Mouse (Mus musculus): Measurements from ENCODE around the gene Atp4a. TPM values are rescaled to one million over a fixed set of nuclear protein-coding genes. Genes with fewer than 3 reads are reported as not detected.
A peak's percentile ranks its signal among the peaks of the same experiment; 100 is the strongest.
"Not testable (repeated sequence)": the region's sequence is repeated elsewhere in the genome, so short reads cannot be mapped to it uniquely, and the experiment has no call there.

The Atp4a gene
- polyA plus RNA-seq, 1 experiment from 2014 or later: 1.8 TPM

DNA sequence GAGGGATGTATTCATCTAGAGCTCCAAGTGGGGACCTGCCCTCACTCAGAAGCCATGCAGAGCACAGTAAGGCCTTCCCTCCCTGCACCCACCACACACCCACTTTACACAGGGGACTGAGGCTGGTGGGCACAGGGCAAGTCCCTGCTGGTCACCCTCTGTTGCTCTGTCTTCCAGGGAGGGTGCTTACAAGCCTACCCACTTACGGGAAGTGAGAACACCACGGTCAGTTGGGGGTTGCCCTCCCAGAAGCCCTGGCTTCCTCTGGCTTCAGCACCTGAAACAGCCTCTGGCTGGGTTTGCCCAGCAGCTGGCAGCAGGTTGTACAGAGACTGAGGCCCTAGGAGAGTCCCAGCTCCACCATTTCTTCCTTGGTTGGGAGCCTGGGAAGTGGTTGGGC is 30.6 kb downstream of the Atp4a start:
- H3K4me3 ChIP-seq (replicated peaks); H3K27ac ChIP-seq; H3K4me1 ChIP-seq; H3K36me3 ChIP-seq (replicated peaks); ATAC-seq (ENCODE audit: low FRiP score); H3K9ac ChIP-seq; H3K27me3 ChIP-seq; H3K9me3 ChIP-seq; H3K4me2 ChIP-seq: not testable (repeated sequence)
- WGBS: 94% methylated on average over 2 of the region's 2 CpGs

DNA sequence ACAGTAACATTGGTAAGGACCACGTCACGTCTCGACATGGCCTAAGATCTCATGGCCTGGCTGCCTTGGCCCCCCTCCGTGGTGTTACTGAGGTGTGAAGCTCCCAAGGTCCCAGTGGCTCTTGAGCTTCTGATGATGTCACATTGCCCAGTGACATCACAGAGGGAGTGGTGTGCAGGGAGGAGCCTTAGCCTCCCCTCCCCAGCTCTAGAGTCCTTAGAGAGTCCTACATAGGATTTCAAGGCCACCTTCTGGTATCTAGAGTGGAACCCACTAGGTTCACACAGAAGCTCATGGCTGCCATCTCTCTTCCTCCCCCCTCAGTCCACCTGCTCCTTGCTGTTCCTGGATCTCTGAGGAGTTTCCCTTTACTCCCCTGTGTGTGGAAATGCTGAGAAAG is 31.6 kb downstream of the Atp4a start, which contains the start of gene Gapdhs:
Gapdhs (minus strand) TSS at position 65 of the 400 bp plus-strand sequence.
- H3K9ac ChIP-seq; ATAC-seq (ENCODE audit: low FRiP score); H3K4me3 ChIP-seq (replicated peaks); H3K27ac ChIP-seq; H3K4me1 ChIP-seq; H3K4me2 ChIP-seq; H3K27me3 ChIP-seq; H3K9me3 ChIP-seq; H3K36me3 ChIP-seq (replicated peaks): not testable (repeated sequence)
- 82% methylated on average over 4 of the region's 4 CpGs for WGBS

DNA sequence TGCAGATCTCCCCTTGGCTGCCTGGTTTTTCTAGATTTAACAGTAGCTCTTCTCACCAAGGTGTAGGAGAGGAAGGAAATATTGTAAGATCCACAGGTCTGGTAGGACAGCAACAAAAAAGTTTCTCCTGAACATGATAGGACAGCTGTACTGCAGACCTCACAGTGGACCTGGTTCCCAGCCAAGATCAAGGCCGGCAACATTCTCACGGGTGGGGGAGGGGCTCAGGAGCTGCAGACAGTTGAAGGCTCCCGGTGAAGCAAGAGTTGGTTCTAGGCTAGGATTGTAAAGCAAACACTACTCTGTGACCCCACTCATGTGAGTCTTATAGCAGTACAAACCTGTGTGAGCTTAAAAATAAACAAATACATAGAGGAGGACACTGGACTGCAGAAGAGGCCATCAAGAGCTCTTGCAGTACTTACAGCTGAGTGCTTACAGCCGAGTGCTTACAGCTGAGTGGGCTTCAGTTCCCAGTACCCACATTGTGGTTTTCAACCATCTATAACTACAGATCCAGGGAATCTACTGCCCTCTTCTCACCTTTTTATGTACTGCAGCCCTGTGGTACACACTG is 32.1 kb downstream of the Atp4a start:
- Histone ChIP-seq H3K27me3 (no peaks in the 10 kb centered on the region), H3K9me3 (no peaks in the 10 kb centered on the region), H3K4me3 (replicated peaks) (no peak overlapping the region), H3K4me2 (no peak overlapping the region), H3K36me3 (replicated peaks) (no peaks in the 10 kb centered on the region; the same call in none of the 2 replicates), H3K9ac (no peak overlapping the region), H3K27ac (no peak overlapping the region), H3K4me1 (no peaks in the 10 kb centered on the region)
- no peak for ATAC-seq (ENCODE audit: low FRiP score)
- 60% methylated on average over 4 of the region's 4 CpGs for WGBS

DNA sequence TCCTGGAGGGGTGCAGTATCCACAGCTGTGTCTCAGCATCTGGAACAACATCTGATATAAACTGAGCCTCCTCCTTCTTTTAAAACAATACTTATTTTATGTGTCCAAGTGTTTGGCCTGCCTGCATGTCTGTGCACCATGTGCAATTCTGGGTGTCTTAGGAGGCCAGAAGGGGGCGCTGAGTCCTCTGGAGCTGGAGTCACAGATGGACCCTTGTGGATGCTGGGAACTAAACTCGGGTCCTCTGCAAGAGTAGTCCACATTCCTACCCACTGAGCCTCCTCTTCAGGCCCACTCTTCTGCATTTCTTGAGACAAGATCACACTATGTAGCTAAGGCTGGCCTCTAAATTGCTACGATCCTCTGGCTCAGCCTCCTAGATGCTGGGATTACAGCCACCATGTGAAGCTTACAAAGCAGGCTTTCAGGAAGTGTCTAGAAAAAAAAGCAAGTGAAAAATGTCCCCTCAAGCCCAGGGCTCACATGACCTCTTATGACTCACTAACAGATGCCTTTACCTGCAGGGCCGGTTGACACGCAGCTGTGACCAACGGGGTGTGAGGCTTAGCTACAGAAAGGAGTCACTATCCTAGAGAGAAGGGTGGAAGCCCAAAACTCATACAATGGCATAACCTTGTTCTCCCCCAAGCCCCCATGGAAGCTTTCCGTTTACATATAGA is 35.7 kb downstream of the Atp4a start:
- WGBS: 86% methylated on average over 7 of the region's 7 CpGs
- Histone ChIP-seq H3K36me3 (replicated peaks) (no peaks in the 10 kb centered on the region; the same call in 1 of the 2 replicates), H3K4me3 (replicated peaks) (no peak overlapping the region), H3K4me2 (no peak overlapping the region), H3K9me3 (no peaks in the 10 kb centered on the region), H3K27me3 (no peaks in the 10 kb centered on the region), H3K9ac (no peak overlapping the region), H3K27ac (no peak overlapping the region), H3K4me1 (no peaks in the 10 kb centered on the region)
- no peak for ATAC-seq (ENCODE audit: low FRiP score)

DNA sequence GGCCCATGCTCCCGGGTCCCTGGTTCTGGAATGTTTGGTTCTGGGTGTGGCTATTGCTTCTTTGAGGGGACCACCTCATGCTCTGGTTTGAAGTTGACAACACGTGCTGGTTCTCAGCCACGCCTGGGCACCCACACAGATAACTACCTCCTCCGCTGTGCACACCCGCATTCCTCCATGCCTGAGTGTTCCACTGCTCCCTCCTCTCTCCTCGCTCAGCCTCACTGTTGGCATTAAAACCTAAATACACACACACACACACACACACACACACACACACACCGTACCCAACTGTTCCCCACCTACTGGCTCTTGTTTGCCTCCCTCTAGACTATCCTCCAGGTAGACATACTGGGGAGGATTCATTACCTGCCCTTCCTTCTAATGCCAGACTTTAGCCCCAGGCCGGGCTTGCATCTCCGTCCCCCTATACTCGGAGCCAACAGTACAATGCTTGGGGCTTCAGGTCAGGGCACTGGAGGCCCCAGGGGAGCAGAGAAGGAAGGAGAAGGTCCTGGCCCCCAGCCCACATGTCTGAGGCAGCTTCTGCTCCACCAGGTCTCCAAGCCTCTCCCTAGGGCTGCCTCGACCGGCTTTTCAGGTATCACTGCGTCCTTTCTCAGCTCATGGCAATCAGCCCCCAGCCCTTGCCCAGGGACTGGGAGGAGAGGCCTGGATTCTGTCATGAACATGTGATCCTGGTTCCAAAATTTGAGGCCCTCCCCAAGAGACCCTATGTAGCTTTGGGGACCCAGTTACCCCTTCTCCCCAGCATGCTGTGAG is 38.0 kb downstream of the Atp4a start:
- WGBS: 91% methylated on average over 13 of the region's 13 CpGs

DNA sequence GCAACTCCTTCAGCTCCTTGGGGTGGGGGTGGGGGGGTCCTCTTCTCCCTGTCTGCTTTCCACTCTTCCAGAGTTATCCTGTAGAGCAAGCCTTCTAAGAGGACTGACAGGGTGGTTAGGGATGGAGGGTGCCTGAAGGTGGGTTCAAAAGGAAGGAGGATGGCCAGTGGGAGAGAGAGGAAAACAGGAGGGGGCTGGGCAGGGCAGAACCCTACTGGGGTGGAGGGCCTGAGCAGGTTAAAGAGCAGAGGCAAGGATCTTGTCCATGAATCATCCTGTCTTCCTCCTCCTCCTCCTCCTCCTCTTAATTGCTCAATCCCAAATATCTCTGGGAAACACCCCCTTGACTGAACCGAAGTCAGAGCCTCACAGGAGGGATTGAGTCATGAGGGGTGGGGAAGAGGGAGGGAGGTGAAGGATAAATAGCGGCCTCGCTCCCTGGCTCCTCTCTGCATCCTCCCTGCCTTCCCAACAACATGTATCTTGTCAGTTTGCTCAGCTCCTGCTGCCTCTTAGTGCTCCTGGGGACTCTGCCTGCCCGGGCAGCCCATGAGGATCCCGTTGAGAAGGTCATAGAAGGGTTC is 39.2 kb downstream of the Atp4a start, which contains the start of gene Sbsn:
Sbsn (plus strand) TSS at position 386 of the 584 bp plus-strand sequence.
- 70% methylated on average over 5 of the region's 5 CpGs for WGBS
- ATAC-seq (ENCODE audit: low FRiP score): no peak
- Histone ChIP-seq H3K9me3 (peaks cover 7% of the 10 kb centered on the region; the same call in 1 of the 2 replicates), H3K27me3 (no peaks in the 10 kb centered on the region), H3K4me3 (replicated peaks) (no peak within 1 kb of the TSS), H3K9ac (no peak within 1 kb of the TSS), H3K4me1 (no peaks in the 10 kb centered on the region), H3K36me3 (replicated peaks) (peaks cover 17% of the 10 kb centered on the region), H3K4me2 (no peak within 1 kb of the TSS), H3K27ac (no peak within 1 kb of the TSS)

More for the DNA sequence above, 38.0 kb downstream of the Atp4a start:
- no peak overlapping the region for H3K4me2 ChIP-seq
- no peaks in the 10 kb centered on the region for H3K27me3 ChIP-seq
- peaks cover 5% of the 10 kb centered on the region; the same call in 1 of the 2 replicates for H3K9me3 ChIP-seq
- ATAC-seq (ENCODE audit: low FRiP score): no peak
- no peak overlapping the region for H3K4me3 ChIP-seq (replicated peaks)
- H3K4me1 ChIP-seq: no peaks in the 10 kb centered on the region
- H3K27ac ChIP-seq: no peak overlapping the region
- no peak overlapping the region for H3K9ac ChIP-seq
- peaks cover 6% of the 10 kb centered on the region for H3K36me3 ChIP-seq (replicated peaks)

DNA sequence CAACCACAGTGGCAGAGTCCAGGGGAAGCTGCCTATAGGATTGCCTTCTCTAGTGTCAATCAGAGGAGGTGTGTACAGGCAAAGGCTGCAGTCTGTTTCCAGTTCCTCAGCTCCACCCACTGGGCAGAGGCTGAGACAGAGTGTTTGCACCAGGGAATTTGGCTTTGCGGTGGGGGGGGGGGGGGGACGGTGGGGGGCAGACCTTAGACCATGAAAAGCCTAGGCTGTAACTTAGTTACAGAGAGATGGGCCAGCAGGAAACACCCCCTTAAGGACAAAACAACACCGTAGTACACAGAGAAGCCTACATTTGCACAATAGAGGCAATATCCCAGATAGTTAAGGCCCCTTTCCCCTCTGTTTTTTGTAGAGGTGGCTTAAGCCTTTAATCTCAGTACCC is 45.0 kb downstream of the Atp4a start:
- 81% methylated on average over 3 of the region's 3 CpGs for WGBS
- Histone ChIP-seq H3K27me3 (no peaks in the 10 kb centered on the region), H3K36me3 (replicated peaks) (peaks cover 17% of the 10 kb centered on the region)

DNA sequence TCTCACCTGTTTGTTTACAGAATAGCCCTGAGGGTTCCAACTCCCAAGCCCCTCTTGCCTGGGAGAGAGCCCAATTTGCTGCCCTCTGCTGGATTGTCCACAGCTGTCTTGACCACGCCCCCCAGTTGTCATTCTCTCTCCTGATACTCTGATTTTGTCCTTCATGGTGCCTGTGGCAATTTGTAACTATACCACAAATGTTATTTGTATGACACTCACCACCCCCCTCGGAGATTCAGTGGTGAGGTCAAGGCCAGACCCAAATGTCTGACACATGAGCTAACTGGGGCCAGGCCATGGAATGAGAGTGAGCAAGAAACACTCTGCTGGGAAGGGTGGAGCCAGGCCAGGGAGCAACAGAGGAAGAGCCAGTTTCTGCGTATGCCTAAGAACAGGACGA is 46.8 kb downstream of the Atp4a start:
- 0 out of 2 replicates have a peak, but pooled peaks cover 2% of the 10 kb centered on the region for H3K27me3 ChIP-seq
- H3K27ac ChIP-seq: no peak overlapping the region
- WGBS: 36% methylated on average over 4 of the region's 4 CpGs
- no peaks in the 10 kb centered on the region for H3K4me1 ChIP-seq
- peaks cover 17% of the 10 kb centered on the region for H3K36me3 ChIP-seq (replicated peaks)
- no peak for ATAC-seq (ENCODE audit: low FRiP score)
- H3K9me3 ChIP-seq: peaks cover 7% of the 10 kb centered on the region; the same call in 1 of the 2 replicates
- no peak overlapping the region for H3K4me3 ChIP-seq (replicated peaks)
- no peak overlapping the region for H3K4me2 ChIP-seq
- H3K9ac ChIP-seq: no peak overlapping the region

More for the DNA sequence above, 45.0 kb downstream of the Atp4a start:
- Histone ChIP-seq H3K4me1 (no peaks in the 10 kb centered on the region), H3K9me3 (peaks cover 7% of the 10 kb centered on the region; the same call in 1 of the 2 replicates), H3K27ac (no peak overlapping the region), H3K4me3 (replicated peaks) (no peak overlapping the region), H3K9ac (no peak overlapping the region), H3K4me2 (no peak overlapping the region)
- no peak for ATAC-seq (ENCODE audit: low FRiP score)

DNA sequence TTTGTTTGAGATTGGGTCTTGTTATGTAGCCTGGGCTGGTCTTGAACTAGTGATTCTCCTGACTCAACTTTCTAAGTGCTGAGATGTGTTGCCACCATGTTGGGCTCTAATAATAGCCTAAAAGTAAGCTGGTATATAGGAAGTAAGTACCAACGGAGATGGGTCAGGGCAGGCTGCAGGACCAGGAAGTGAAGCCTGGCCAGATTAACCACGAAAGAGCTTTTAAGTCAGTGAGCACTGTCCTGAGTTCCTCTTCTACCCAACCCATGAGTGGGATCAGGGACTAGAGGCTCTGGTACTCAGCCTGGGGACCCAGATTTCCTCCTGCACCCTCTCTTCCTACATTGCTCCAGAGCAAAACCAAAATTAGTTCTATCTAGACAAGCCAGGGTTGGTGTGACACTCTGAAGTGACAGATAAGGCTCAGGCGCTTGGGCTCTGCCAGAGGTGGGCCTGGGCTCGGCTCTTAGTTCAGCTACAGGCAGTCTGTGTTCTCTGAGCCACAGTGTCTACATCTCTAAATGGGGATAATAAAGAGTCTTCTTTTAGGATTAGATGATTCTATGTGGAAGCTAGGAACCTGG is 49.9 kb downstream of the Atp4a start:
- H3K4me3 ChIP-seq (replicated peaks): no peak overlapping the region
- no peak overlapping the region for H3K4me2 ChIP-seq
- WGBS: 79% methylated on average over 4 of the region's 4 CpGs
- H3K4me1 ChIP-seq: no peaks in the 10 kb centered on the region
- no peak overlapping the region for H3K9ac ChIP-seq
- no peak overlapping the region for H3K27ac ChIP-seq
- ATAC-seq (ENCODE audit: low FRiP score): no peak
- H3K9me3 ChIP-seq: no peaks in the 10 kb centered on the region
- 0 out of 2 replicates have a peak, but pooled peaks cover 4% of the 10 kb centered on the region for H3K27me3 ChIP-seq
- H3K36me3 ChIP-seq (replicated peaks): no peaks in the 10 kb centered on the region

DNA sequence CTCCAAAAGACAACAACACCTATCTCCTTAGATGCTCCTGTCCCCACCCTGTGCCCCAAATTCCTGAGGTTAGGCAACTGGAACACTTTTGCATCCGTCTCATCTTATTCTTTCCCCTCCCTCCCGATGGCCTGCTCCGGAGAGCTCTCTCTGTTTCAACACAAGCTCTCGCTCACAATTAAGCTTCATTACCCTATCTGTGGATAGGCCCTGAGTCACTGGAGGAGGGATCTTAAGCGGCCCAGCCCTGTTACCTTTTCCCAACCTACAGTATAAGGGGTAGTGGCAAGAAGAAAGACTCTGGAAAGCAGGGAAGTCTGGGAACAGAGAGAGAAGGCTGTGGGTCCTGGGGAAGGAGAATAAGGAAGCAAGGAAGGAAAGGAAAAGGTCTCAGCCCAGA is 51.4 kb downstream of the Atp4a start, which contains the start of gene Dmkn:
Dmkn (plus strand) TSS at position 301 of the 400 bp plus-strand sequence.
- Histone ChIP-seq H3K27me3 (0 out of 2 replicates have a peak, but pooled peaks cover 4% of the 10 kb centered on the region), H3K4me3 (replicated peaks) (no peak within 1 kb of the TSS), H3K36me3 (replicated peaks) (no peaks in the 10 kb centered on the region), H3K9me3 (no peaks in the 10 kb centered on the region), H3K9ac (no peak within 1 kb of the TSS), H3K4me2 (no peak within 1 kb of the TSS), H3K4me1 (no peaks in the 10 kb centered on the region), H3K27ac (no peak within 1 kb of the TSS)
- 37% methylated on average over 5 of the region's 5 CpGs for WGBS
- no peak for ATAC-seq (ENCODE audit: low FRiP score)

DNA sequence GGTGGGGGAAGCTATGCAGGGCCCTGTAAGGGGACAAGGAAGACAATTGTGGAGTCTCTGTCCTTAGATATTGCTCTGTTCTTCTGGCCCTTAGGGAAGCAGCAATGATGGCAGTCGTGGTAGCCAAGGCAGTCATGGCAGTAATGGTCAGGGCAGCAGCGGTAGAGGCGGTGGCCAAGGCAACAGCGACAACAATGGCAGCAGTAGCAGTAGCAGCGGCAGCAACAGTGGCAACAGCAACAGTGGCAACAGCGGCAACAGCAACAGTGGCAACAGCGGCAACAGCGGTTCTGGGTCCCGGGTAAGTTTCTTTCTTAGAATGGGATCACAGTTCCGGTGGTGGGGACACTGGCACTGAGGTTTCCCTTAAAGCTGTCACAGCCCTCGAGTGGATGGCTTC is 53.2 kb downstream of the Atp4a start:
- no peaks in the 10 kb centered on the region for H3K9me3 ChIP-seq
- no peak for ATAC-seq (ENCODE audit: low FRiP score)
- H3K27me3 ChIP-seq: 0 out of 2 replicates have a peak, but pooled peaks cover 4% of the 10 kb centered on the region
- no peaks in the 10 kb centered on the region for H3K36me3 ChIP-seq (replicated peaks)
- H3K4me2 ChIP-seq: peak overlapping the region; percentile 23; the same call in 1 of the 2 replicates
- no peak overlapping the region for H3K9ac ChIP-seq
- no peaks in the 10 kb centered on the region for H3K4me1 ChIP-seq
- no peak overlapping the region for H3K27ac ChIP-seq
- WGBS: 42% methylated on average over 11 of the region's 11 CpGs
- H3K4me3 ChIP-seq (replicated peaks): 0 out of 2 replicates have a peak overlapping the region, but pooled peaks have one; percentile 3

Measured in forebrain, embryonic 12.5 days (tissue).